Mouse (Mus musculus): Measurements from ENCODE around the gene Plaa. TPM values are rescaled to one million over a fixed set of nuclear protein-coding genes. Genes with fewer than 3 reads are reported as not detected.

Plaa gene
- polyA plus RNA-seq, 1 experiment from 2014 or later = 67.4 TPM

GRCm38 (mm10) chr4:94601395-94601794 lies 1.6 kb downstream of the Plaa start:
- peak overlapping the region; percentile 70 for H3K4me2 ChIP-seq
- no peak overlapping the region for H3K27ac ChIP-seq (replicated peaks)
- H3K4me1 ChIP-seq = peaks cover 29% of the 10 kb centered on the region
- H3K9me3 ChIP-seq (replicated peaks) = no peaks in the 10 kb centered on the region
- ATAC-seq (ENCODE audit: low FRiP score) = no peak
- H3K4me3 ChIP-seq (replicated peaks) = peak overlapping the region; percentile 6; the same call in 1 of the 2 replicates
- no peaks in the 10 kb centered on the region for H3K27me3 ChIP-seq (replicated peaks)
- 89% methylated on average over 4 of the region's 4 CpGs for WGBS
- no peak overlapping the region for H3K9ac ChIP-seq (replicated peaks)
- no peaks in the 10 kb centered on the region for H3K36me3 ChIP-seq

GRCm38 (mm10) chr4:94592709-94593108 lies 10.3 kb downstream of the Plaa start:
- H3K4me2 ChIP-seq = no peak overlapping the region
- H3K9me3 ChIP-seq (replicated peaks) = no peaks in the 10 kb centered on the region
- no peaks in the 10 kb centered on the region for H3K36me3 ChIP-seq
- H3K4me3 ChIP-seq (replicated peaks) = no peak overlapping the region
- H3K4me1 ChIP-seq = no peaks in the 10 kb centered on the region
- H3K9ac ChIP-seq (replicated peaks) = no peak overlapping the region
- ATAC-seq (ENCODE audit: low FRiP score) = no peak
- no peak overlapping the region for H3K27ac ChIP-seq (replicated peaks)
- H3K27me3 ChIP-seq (replicated peaks) = no peaks in the 10 kb centered on the region

- Histone ChIP-seq H3K9me3 (replicated peaks) (no peaks in the 10 kb centered on the region), H3K27ac (replicated peaks) (no peak overlapping the region), H3K4me2 (no peak overlapping the region), H3K9ac (replicated peaks) (no peak overlapping the region), H3K36me3 (no peaks in the 10 kb centered on the region), H3K27me3 (replicated peaks) (no peaks in the 10 kb centered on the region), H3K4me1 (no peaks in the 10 kb centered on the region), H3K4me3 (replicated peaks) (no peak overlapping the region)
- 81% methylated on average over 4 of the region's 4 CpGs for WGBS
- no peak for ATAC-seq (ENCODE audit: low FRiP score)
Observed at GRCm38 (mm10) chr4:94591765-94592381, 11.2 kb downstream of the Plaa start.

- no peak for ATAC-seq (ENCODE audit: low FRiP score)
- Histone ChIP-seq H3K36me3 (peaks cover 43% of the 10 kb centered on the region), H3K4me1 (no peaks in the 10 kb centered on the region), H3K4me3 (replicated peaks) (no peak overlapping the region), H3K9me3 (replicated peaks) (no peaks in the 10 kb centered on the region), H3K9ac (replicated peaks) (no peak overlapping the region), H3K27ac (replicated peaks) (no peak overlapping the region), H3K27me3 (replicated peaks) (no peaks in the 10 kb centered on the region), H3K4me2 (no peak overlapping the region)
- WGBS = 95% methylated on average over 4 of the region's 4 CpGs
Observed at GRCm38 (mm10) chr4:94572677-94573076, 30.4 kb downstream of the Plaa start.

- no peak overlapping the region for H3K27ac ChIP-seq (replicated peaks)
- no peak for ATAC-seq (ENCODE audit: low FRiP score)
Observed at GRCm38 (mm10) chr4:94564297-94564696, 38.7 kb downstream of the Plaa start.

GRCm38 (mm10) chr4:94561954-94562648 lies 40.9 kb downstream of the Plaa start:
- 65% methylated on average over 7 of the region's 7 CpGs for WGBS
- Histone ChIP-seq H3K4me3 (replicated peaks) (no peak overlapping the region), H3K27ac (replicated peaks) (no peak overlapping the region), H3K27me3 (replicated peaks) (no peaks in the 10 kb centered on the region), H3K4me2 (no peak overlapping the region), H3K36me3 (no peaks in the 10 kb centered on the region), H3K4me1 (0 out of 2 replicates have a peak, but pooled peaks cover 4% of the 10 kb centered on the region), H3K9me3 (replicated peaks) (no peaks in the 10 kb centered on the region), H3K9ac (replicated peaks) (no peak overlapping the region)
- no peak for ATAC-seq (ENCODE audit: low FRiP score)

More at GRCm38 (mm10) chr4:94564297-94564696, 38.7 kb downstream of the Plaa start:
- Histone ChIP-seq H3K4me3 (replicated peaks) (no peak overlapping the region), H3K27me3 (replicated peaks) (no peaks in the 10 kb centered on the region), H3K4me1 (no peaks in the 10 kb centered on the region), H3K9me3 (replicated peaks) (no peaks in the 10 kb centered on the region), H3K9ac (replicated peaks) (no peak overlapping the region), H3K36me3 (peaks cover 8% of the 10 kb centered on the region), H3K4me2 (no peak overlapping the region)

- Histone ChIP-seq H3K4me2 (no peak overlapping the region), H3K4me3 (replicated peaks) (no peak overlapping the region), H3K9me3 (replicated peaks) (no peaks in the 10 kb centered on the region), H3K9ac (replicated peaks) (no peak overlapping the region), H3K4me1 (peaks cover 10% of the 10 kb centered on the region), H3K27ac (replicated peaks) (no peak overlapping the region), H3K36me3 (no peaks in the 10 kb centered on the region), H3K27me3 (replicated peaks) (no peaks in the 10 kb centered on the region)
- ATAC-seq (ENCODE audit: low FRiP score) = no peak
- WGBS = 85% methylated on average over 1 of the region's 1 CpGs
Observed at GRCm38 (mm10) chr4:94560316-94560715, 42.7 kb downstream of the Plaa start.

GRCm38 (mm10) chr4:94559266-94559665 lies 43.8 kb downstream of the Plaa start:
- no peaks in the 10 kb centered on the region for H3K36me3 ChIP-seq
- H3K27ac ChIP-seq (replicated peaks) = no peak overlapping the region
- H3K27me3 ChIP-seq (replicated peaks) = no peaks in the 10 kb centered on the region
- no peak overlapping the region for H3K4me3 ChIP-seq (replicated peaks)
- H3K4me1 ChIP-seq = peaks cover 17% of the 10 kb centered on the region
- 11% methylated on average over 2 of the region's 2 CpGs for WGBS
- H3K9ac ChIP-seq (replicated peaks) = no peak overlapping the region
- no peaks in the 10 kb centered on the region for H3K9me3 ChIP-seq (replicated peaks)
- ATAC-seq (ENCODE audit: low FRiP score) = no peak
- no peak overlapping the region for H3K4me2 ChIP-seq

- H3K4me3 ChIP-seq (replicated peaks) = peak overlapping the region; percentile 8
- no peak overlapping the region for H3K27ac ChIP-seq (replicated peaks)
- no peaks in the 10 kb centered on the region for H3K27me3 ChIP-seq (replicated peaks)
- H3K9me3 ChIP-seq (replicated peaks) = no peaks in the 10 kb centered on the region
- peak overlapping the region; percentile 72 for H3K4me2 ChIP-seq
- no peaks in the 10 kb centered on the region for H3K36me3 ChIP-seq
- WGBS = 78% methylated on average over 7 of the region's 7 CpGs
- H3K4me1 ChIP-seq = peaks cover 17% of the 10 kb centered on the region
- H3K9ac ChIP-seq (replicated peaks) = no peak overlapping the region
- peak; percentile 7; the same call in 1 of the 2 replicates for ATAC-seq (ENCODE audit: low FRiP score)
Observed at GRCm38 (mm10) chr4:94557145-94557544, 45.9 kb downstream of the Plaa start.

- Histone ChIP-seq H3K9me3 (replicated peaks) (no peaks in the 10 kb centered on the region), H3K9ac (replicated peaks) (peak within 1 kb of the TSS; percentile 89), H3K27ac (replicated peaks) (peak within 1 kb of the TSS; percentile 91), H3K27me3 (replicated peaks) (no peaks in the 10 kb centered on the region), H3K4me1 (peaks cover 17% of the 10 kb centered on the region), H3K4me3 (replicated peaks) (peak within 1 kb of the TSS; percentile 98), H3K36me3 (no peaks in the 10 kb centered on the region), H3K4me2 (peak within 1 kb of the TSS; percentile 72)
- under 1% methylated on average over 69 of the region's 83 CpGs for WGBS
- ATAC-seq (ENCODE audit: low FRiP score) = peak; percentile 98
Observed at GRCm38 (mm10) chr4:94556265-94557054, 46.6 kb downstream of the Plaa start, which contains the start of the genes Gm10306 and Caap1. Gm10306 (plus strand) TSS chr4:94556546. Caap1 (minus strand) TSS chr4:94556796.

- H3K4me2 ChIP-seq = peak overlapping the region; percentile 72; the same call in 1 of the 2 replicates
- WGBS = 94% methylated on average over 5 of the region's 5 CpGs
- H3K36me3 ChIP-seq = no peaks in the 10 kb centered on the region
- ATAC-seq (ENCODE audit: low FRiP score) = no peak
- H3K9ac ChIP-seq (replicated peaks) = no peak overlapping the region
- H3K27ac ChIP-seq (replicated peaks) = no peak overlapping the region
- peaks cover 17% of the 10 kb centered on the region for H3K4me1 ChIP-seq
- H3K27me3 ChIP-seq (replicated peaks) = no peaks in the 10 kb centered on the region
- H3K9me3 ChIP-seq (replicated peaks) = no peaks in the 10 kb centered on the region
- no peak overlapping the region for H3K4me3 ChIP-seq (replicated peaks)
Observed at GRCm38 (mm10) chr4:94554955-94555494, 48.0 kb downstream of the Plaa start.

Measured in neural tube, embryonic 15.5 days (tissue).